Mouse (Mus musculus): ENCODE data around the gene Fut1. TPM values are rescaled to one million over a fixed set of nuclear protein-coding genes. Genes with fewer than 3 reads are reported as not detected.
"Not testable (repeated sequence)": the region's sequence is repeated elsewhere in the genome, so short reads cannot be mapped to it uniquely, and the experiment has no call there.

Fut1 gene
- polyA plus RNA-seq, 1 experiment from 2014 or later: 4.8 TPM

- Histone ChIP-seq H3K9ac (0 out of 2 replicates have a peak overlapping the region, but pooled peaks have one; percentile 51), H3K4me2 (replicated peaks) (peak overlapping the region; percentile 72), H3K27ac (replicated peaks) (peak overlapping the region; percentile 84), H3K36me3 (peaks cover 3% of the 10 kb centered on the region; the same call in 1 of the 2 replicates), H3K27me3 (no peaks in the 10 kb centered on the region), H3K9me3 (replicated peaks) (no peaks in the 10 kb centered on the region), H3K4me1 (peaks cover 70% of the 10 kb centered on the region), H3K4me3 (replicated peaks) (peak overlapping the region; percentile 44)
- WGBS: 71% methylated on average over 5 of the region's 5 CpGs
- no peak for ATAC-seq (ENCODE audit: insufficient number of reproducible peaks, low FRiP score, low TSS enrichment, low read depth)
These were observed 25.0 kb downstream of the Fut1 start for GRCm38 (mm10) chr7:45642083-45642482.

- H3K36me3 ChIP-seq: no peaks in the 10 kb centered on the region
- no peaks in the 10 kb centered on the region for H3K27me3 ChIP-seq
- peak overlapping the region; percentile 72 for H3K4me2 ChIP-seq (replicated peaks)
- H3K9ac ChIP-seq: peak overlapping the region; percentile 51
- 33% methylated on average over 16 of the region's 16 CpGs for WGBS
- no peak for ATAC-seq (ENCODE audit: insufficient number of reproducible peaks, low FRiP score, low TSS enrichment, low read depth)
- peak overlapping the region; percentile 44 for H3K4me3 ChIP-seq (replicated peaks)
- H3K27ac ChIP-seq (replicated peaks): peak overlapping the region; percentile 84
- no peaks in the 10 kb centered on the region for H3K9me3 ChIP-seq (replicated peaks)
- H3K4me1 ChIP-seq: peaks cover 69% of the 10 kb centered on the region
These were observed 25.6 kb downstream of the Fut1 start for GRCm38 (mm10) chr7:45642503-45643255.

GRCm38 (mm10) chr7:45643441-45644178, 26.5 kb downstream of the Fut1 start:
- peak overlapping the region; percentile 44 for H3K4me3 ChIP-seq (replicated peaks)
- H3K9me3 ChIP-seq (replicated peaks): no peaks in the 10 kb centered on the region
- no peaks in the 10 kb centered on the region for H3K36me3 ChIP-seq
- H3K27ac ChIP-seq (replicated peaks): peak overlapping the region; percentile 84
- H3K27me3 ChIP-seq: no peaks in the 10 kb centered on the region
- WGBS: 2% methylated on average over 28 of the region's 28 CpGs
- peaks cover 61% of the 10 kb centered on the region for H3K4me1 ChIP-seq
- H3K4me2 ChIP-seq (replicated peaks): peak overlapping the region; percentile 72
- peak overlapping the region; percentile 51 for H3K9ac ChIP-seq
- ATAC-seq (ENCODE audit: insufficient number of reproducible peaks, low FRiP score, low TSS enrichment, low read depth): peak; percentile 88

- 0 out of 2 replicates have a peak overlapping the region, but pooled peaks have one; percentile 13 for H3K9ac ChIP-seq
These were observed 27.1 kb downstream of the Fut1 start for GRCm38 (mm10) chr7:45644183-45644582.

GRCm38 (mm10) chr7:45644872-45645590, 27.9 kb downstream of the Fut1 start:
- Histone ChIP-seq H3K27ac (replicated peaks) (0 out of 2 replicates have a peak overlapping the region, but pooled peaks have one; percentile 84), H3K36me3 (no peaks in the 10 kb centered on the region), H3K27me3 (no peaks in the 10 kb centered on the region), H3K9me3 (replicated peaks) (no peaks in the 10 kb centered on the region), H3K4me1 (peaks cover 48% of the 10 kb centered on the region), H3K4me2 (replicated peaks) (peak overlapping the region; percentile 72), H3K4me3 (replicated peaks) (no peak overlapping the region), H3K9ac (no peak overlapping the region)
- no peak for ATAC-seq (ENCODE audit: insufficient number of reproducible peaks, low FRiP score, low TSS enrichment, low read depth)
- 62% methylated on average over 6 of the region's 6 CpGs for WGBS

More at GRCm38 (mm10) chr7:45644183-45644582, 27.1 kb downstream of the Fut1 start:
- ATAC-seq (ENCODE audit: insufficient number of reproducible peaks, low FRiP score, low TSS enrichment, low read depth): peak; percentile 14; the same call in 1 of the 2 replicates
- Histone ChIP-seq H3K36me3 (no peaks in the 10 kb centered on the region), H3K27me3 (no peaks in the 10 kb centered on the region), H3K4me2 (replicated peaks) (peak overlapping the region; percentile 72), H3K4me3 (replicated peaks) (peak overlapping the region; percentile 44), H3K27ac (replicated peaks) (peak overlapping the region; percentile 84), H3K9me3 (replicated peaks) (no peaks in the 10 kb centered on the region), H3K4me1 (peaks cover 57% of the 10 kb centered on the region)
- WGBS: 2% methylated on average over 18 of the region's 18 CpGs

GRCm38 (mm10) chr7:45645591-45645971, 28.5 kb downstream of the Fut1 start:
- no peak overlapping the region for H3K4me2 ChIP-seq (replicated peaks)
- no peaks in the 10 kb centered on the region for H3K27me3 ChIP-seq
- peaks cover 43% of the 10 kb centered on the region for H3K4me1 ChIP-seq
- H3K9ac ChIP-seq: no peak overlapping the region
- no peak overlapping the region for H3K27ac ChIP-seq (replicated peaks)
- no peak for ATAC-seq (ENCODE audit: insufficient number of reproducible peaks, low FRiP score, low TSS enrichment, low read depth)
- no peaks in the 10 kb centered on the region for H3K36me3 ChIP-seq
- no peak overlapping the region for H3K4me3 ChIP-seq (replicated peaks)
- no peaks in the 10 kb centered on the region for H3K9me3 ChIP-seq (replicated peaks)
- WGBS: 88% methylated on average over 7 of the region's 7 CpGs

GRCm38 (mm10) chr7:45646671-45647070, 29.6 kb downstream of the Fut1 start:
- WGBS: 82% methylated on average over 4 of the region's 4 CpGs
- H3K9me3 ChIP-seq (replicated peaks): no peaks in the 10 kb centered on the region

GRCm38 (mm10) chr7:45649351-45649750, 32.3 kb downstream of the Fut1 start:
- no peak overlapping the region for H3K4me2 ChIP-seq (replicated peaks)
- no peak overlapping the region for H3K4me3 ChIP-seq (replicated peaks)
- 81% methylated on average over 8 of the region's 8 CpGs for WGBS
- H3K9me3 ChIP-seq (replicated peaks): no peaks in the 10 kb centered on the region
- no peak for ATAC-seq (ENCODE audit: insufficient number of reproducible peaks, low FRiP score, low TSS enrichment, low read depth)
- H3K27me3 ChIP-seq: no peaks in the 10 kb centered on the region
- no peak overlapping the region for H3K27ac ChIP-seq (replicated peaks)
- no peaks in the 10 kb centered on the region for H3K36me3 ChIP-seq
- no peak overlapping the region for H3K9ac ChIP-seq
- peaks cover 9% of the 10 kb centered on the region for H3K4me1 ChIP-seq

More at GRCm38 (mm10) chr7:45646671-45647070, 29.6 kb downstream of the Fut1 start:
- Histone ChIP-seq H3K9ac (no peak overlapping the region), H3K27ac (replicated peaks) (no peak overlapping the region), H3K4me3 (replicated peaks) (no peak overlapping the region), H3K4me2 (replicated peaks) (no peak overlapping the region), H3K36me3 (no peaks in the 10 kb centered on the region), H3K27me3 (no peaks in the 10 kb centered on the region), H3K4me1 (peaks cover 32% of the 10 kb centered on the region)
- ATAC-seq (ENCODE audit: insufficient number of reproducible peaks, low FRiP score, low TSS enrichment, low read depth): no peak

- not testable (repeated sequence) for H3K4me2 ChIP-seq (replicated peaks); H3K4me1 ChIP-seq; H3K9me3 ChIP-seq (replicated peaks); H3K27me3 ChIP-seq; ATAC-seq (ENCODE audit: insufficient number of reproducible peaks, low FRiP score, low TSS enrichment, low read depth); H3K9ac ChIP-seq; H3K4me3 ChIP-seq (replicated peaks); H3K27ac ChIP-seq (replicated peaks); H3K36me3 ChIP-seq
- WGBS: 93% methylated on average over 20 of the region's 20 CpGs
These were observed 33.4 kb downstream of the Fut1 start for GRCm38 (mm10) chr7:45650484-45650883.

GRCm38 (mm10) chr7:45654424-45655047, 37.4 kb downstream of the Fut1 start:
- H3K4me2 ChIP-seq (replicated peaks): peak overlapping the region; percentile 39
- H3K4me1 ChIP-seq: peaks cover 17% of the 10 kb centered on the region
- H3K4me3 ChIP-seq (replicated peaks): peak overlapping the region; percentile 6; the same call in 1 of the 2 replicates
- H3K36me3 ChIP-seq: no peaks in the 10 kb centered on the region
- no peaks in the 10 kb centered on the region for H3K9me3 ChIP-seq (replicated peaks)
- 28% methylated on average over 17 of the region's 17 CpGs for WGBS
- no peak overlapping the region for H3K9ac ChIP-seq
- 0 out of 2 replicates have a peak, but pooled peaks have one; percentile 29 for ATAC-seq (ENCODE audit: insufficient number of reproducible peaks, low FRiP score, low TSS enrichment, low read depth)
- peak overlapping the region; percentile 69; the same call in 1 of the 2 replicates for H3K27ac ChIP-seq (replicated peaks)
- no peaks in the 10 kb centered on the region for H3K27me3 ChIP-seq

Measured in embryonic facial prominence, embryonic 15.5 days (tissue).